Mouse (Mus musculus) ES-CJ7 (cell line): ENCODE results near the gene Gpd1.
"Not testable (repeated sequence)": the region's sequence is repeated elsewhere in the genome, so short reads cannot be mapped to it uniquely, and the experiment has no call there.

Experiments
- DNase-seq: peaks from one replicate; pipeline ENCODE4 v3.0.0; 2011; ENCODE audit warnings: low read depth, low spot score

Gene Gpd1

GRCm38 (mm10) chr15:99701640-99701998, 15.7 kb upstream of the Gpd1 start:
- not testable (repeated sequence) for DNase-seq

- peak; percentile 97 for DNase-seq
These were observed 15.1 kb upstream of the Gpd1 start, which contains the start of gene Smarcd1 for GRCm38 (mm10) chr15:99701999-99702900. Gene Smarcd1 (plus strand): TSS chr15:99702129.

- peak; percentile 36 for DNase-seq
These were observed 14.2 kb upstream of the Gpd1 start for GRCm38 (mm10) chr15:99703104-99703503.

GRCm38 (mm10) chr15:99703676-99704040, 13.7 kb upstream of the Gpd1 start:
- peak; percentile 34 for DNase-seq

GRCm38 (mm10) chr15:99704041-99704681, 13.2 kb upstream of the Gpd1 start:
- DNase-seq, result peak; percentile 86

- DNase-seq, result peak; percentile 90
These were observed 12.4 kb upstream of the Gpd1 start for GRCm38 (mm10) chr15:99704881-99705280.

GRCm38 (mm10) chr15:99705440-99706048, 11.8 kb upstream of the Gpd1 start, which contains the start of gene Gm17349:
Gene Gm17349 (minus strand): TSS chr15:99705490.
- DNase-seq, result peak; percentile 85

- no peak for DNase-seq
These were observed 9.1 kb upstream of the Gpd1 start for GRCm38 (mm10) chr15:99708176-99708575.

- no peak for DNase-seq
These were observed 6.8 kb upstream of the Gpd1 start for GRCm38 (mm10) chr15:99710221-99711190.

- no peak for DNase-seq
These were observed 5.8 kb upstream of the Gpd1 start for GRCm38 (mm10) chr15:99711491-99711890.

GRCm38 (mm10) chr15:99712666-99713559, 4.4 kb upstream of the Gpd1 start:
- DNase-seq, result peak; percentile 59

- no peak for DNase-seq
These were observed 3.7 kb upstream of the Gpd1 start for GRCm38 (mm10) chr15:99713569-99713968.

- DNase-seq, result no peak
These were observed 3.1 kb upstream of the Gpd1 start for GRCm38 (mm10) chr15:99714206-99714605.

GRCm38 (mm10) chr15:99714858-99715257, 2.5 kb upstream of the Gpd1 start:
- peak; percentile 84 for DNase-seq

GRCm38 (mm10) chr15:99715361-99715865, 1.9 kb upstream of the Gpd1 start:
- DNase-seq, result no peak

- no peak for DNase-seq
These were observed 1.2 kb upstream of the Gpd1 start for GRCm38 (mm10) chr15:99715982-99716746.

GRCm38 (mm10) chr15:99716814-99717213, 501 bp upstream of the Gpd1 start:
- DNase-seq, result no peak

- no peak for DNase-seq
These were observed 1.2 kb downstream of the Gpd1 start for GRCm38 (mm10) chr15:99718461-99719021.

- no peak for DNase-seq
These were observed 2.5 kb downstream of the Gpd1 start for GRCm38 (mm10) chr15:99719865-99720264.
